Mouse (Mus musculus): Measurements from ENCODE around the gene Snrpd3.

GRCm38 (mm10) chr10:75490731-75491130 lies 26.6 kb upstream of the Snrpd3 start:
- no peak for TF ChIP-seq ZC3H11A (IDR thresholded peaks at IDR 0.05; ENCODE audit: borderline replicate concordance, low read depth, low read length)
- no peak for TF ChIP-seq ZNF384 (IDR thresholded peaks at IDR 0.05; ENCODE audit: low read depth, low read length)
- no peak for TF ChIP-seq MAFK (IDR thresholded peaks at IDR 0.05; ENCODE audit: insufficient read depth, low read depth, low read length)
- no peak for TF ChIP-seq HCFC1 (IDR thresholded peaks at IDR 0.05; ENCODE audit: borderline replicate concordance, insufficient read depth, low read length)
- TF ChIP-seq CHD2 (IDR thresholded peaks at IDR 0.05; ENCODE audit: low read depth, low read length), result no peak
